Mouse (Mus musculus) cortical plate, adult 2 months (tissue): Measurements from ENCODE around the gene Dapk1.

Experiments used
- CTCF ChIP-seq: fragments of 200-500 bp; IDR thresholded peaks from 2 replicates; pipeline ENCODE4 v1.5.1; 2011; ENCODE audit warnings: mild to moderate bottlenecking, control low read depth, low read length; ENCODE audit not compliant: insufficient read depth; ENCODE audit errors: extremely low read depth
- POLR2A ChIP-seq: fragments of 200-500 bp; IDR thresholded peaks from 2 replicates; pipeline ENCODE4 v1.6.1; 2011; ENCODE audit warnings: mild to moderate bottlenecking, low read length, control low read depth; ENCODE audit not compliant: insufficient read depth; ENCODE audit errors: extremely low read depth

GRCm38 (mm10) chr13:60786264-60786663, 184.5 kb downstream of the Dapk1 start, which contains the start of gene BC051665:
- TF ChIP-seq CTCF: no peak
- no peak for TF ChIP-seq POLR2A
